Mouse (Mus musculus): ENCODE results near the gene Espl1. TPM values are rescaled to one million over a fixed set of nuclear protein-coding genes. Genes with fewer than 3 reads are reported as not detected.

Espl1 gene
- polyA plus RNA-seq (2015; fragmentation: Nextera tagmentation; extraction: Ambion mirVana) = 4.2 and 5.0 TPM in 2 replicates

DNA sequence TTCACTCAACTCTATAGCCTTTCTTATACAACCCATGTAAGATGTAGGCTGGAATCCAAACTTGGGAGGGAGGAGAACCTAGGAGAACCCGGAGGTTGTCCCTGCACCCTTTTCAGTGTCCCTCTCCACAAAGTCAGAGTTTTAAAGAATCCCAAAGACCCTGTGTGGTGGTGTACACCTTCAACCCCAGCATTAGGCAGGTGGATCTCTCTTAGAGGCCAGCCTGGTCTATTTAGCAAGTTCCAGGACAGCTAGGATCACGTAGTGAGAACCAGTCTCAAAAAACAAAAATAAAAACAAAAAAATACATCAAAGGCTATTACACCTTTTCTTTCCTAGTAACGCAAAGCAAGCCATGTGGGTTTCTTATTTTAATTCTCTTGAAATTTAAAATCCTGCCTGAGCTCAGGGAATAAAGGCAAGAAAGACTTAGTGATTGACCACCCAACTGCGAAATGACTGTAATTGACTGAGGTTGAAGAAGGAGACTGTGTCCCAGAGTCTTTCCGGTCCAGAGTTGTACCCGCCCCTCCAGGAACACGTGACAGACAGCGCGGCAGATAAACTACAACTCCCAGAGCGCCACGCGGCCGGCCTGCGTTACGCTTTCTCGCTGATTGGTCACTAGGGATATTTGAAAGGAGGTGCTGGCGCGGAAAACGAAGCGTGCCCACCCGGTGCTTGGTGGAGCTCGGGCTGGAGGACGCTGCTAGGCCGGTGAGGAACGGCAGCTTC is at the start of gene Espl1:
TSS of gene Espl1 (plus strand) at position 634 of the 735 bp plus-strand sequence.

GRCm38 (mm10) chr15:102257202-102258075 is 38.6 kb upstream of the Espl1 start, which contains the start of gene Rarg:
Rarg (minus strand) TSS chr15:102257517.

DNA sequence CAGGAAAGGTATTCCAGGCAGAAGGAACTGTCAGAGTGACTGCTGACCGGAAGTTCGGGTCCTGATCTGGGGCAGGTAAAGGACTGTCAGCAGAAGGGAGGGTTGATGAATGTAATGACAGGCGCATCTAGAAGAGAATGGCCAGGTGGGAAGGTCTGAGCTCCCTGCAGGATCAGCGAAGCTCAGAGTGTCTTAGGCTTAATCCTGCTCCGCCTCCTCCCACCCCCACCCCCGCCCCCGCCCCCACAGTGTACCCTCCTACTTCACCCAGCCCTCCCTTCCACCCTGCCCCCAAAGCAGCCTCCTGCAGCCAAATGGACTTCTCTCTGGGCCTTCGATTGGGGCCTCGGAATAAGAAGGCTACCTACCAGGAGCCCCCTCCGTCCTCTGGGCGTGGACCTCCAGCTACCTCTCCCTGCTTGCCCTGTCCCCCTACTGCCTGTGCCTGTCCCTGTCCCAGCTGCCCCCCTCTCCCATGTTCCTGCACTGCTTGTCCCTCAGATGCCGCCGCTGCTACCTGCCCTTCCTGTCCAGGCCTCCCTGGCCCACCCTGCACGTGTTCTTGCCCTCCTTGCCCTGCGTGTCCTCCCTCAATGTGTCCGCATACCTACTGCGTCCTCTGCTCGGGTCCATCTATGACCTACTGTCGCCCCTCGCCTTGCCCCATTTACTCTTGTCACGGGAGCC is 25.6 kb upstream of the Espl1 start, which contains the start of gene Gm9918:
TSS of gene Gm9918 (plus strand) at position 290 of the 687 bp plus-strand sequence.

GRCm38 (mm10) chr15:102279092-102279782 is 16.8 kb upstream of the Espl1 start, which contains the start of gene Mfsd5:
Mfsd5 (plus strand) TSS chr15:102279454.

DNA sequence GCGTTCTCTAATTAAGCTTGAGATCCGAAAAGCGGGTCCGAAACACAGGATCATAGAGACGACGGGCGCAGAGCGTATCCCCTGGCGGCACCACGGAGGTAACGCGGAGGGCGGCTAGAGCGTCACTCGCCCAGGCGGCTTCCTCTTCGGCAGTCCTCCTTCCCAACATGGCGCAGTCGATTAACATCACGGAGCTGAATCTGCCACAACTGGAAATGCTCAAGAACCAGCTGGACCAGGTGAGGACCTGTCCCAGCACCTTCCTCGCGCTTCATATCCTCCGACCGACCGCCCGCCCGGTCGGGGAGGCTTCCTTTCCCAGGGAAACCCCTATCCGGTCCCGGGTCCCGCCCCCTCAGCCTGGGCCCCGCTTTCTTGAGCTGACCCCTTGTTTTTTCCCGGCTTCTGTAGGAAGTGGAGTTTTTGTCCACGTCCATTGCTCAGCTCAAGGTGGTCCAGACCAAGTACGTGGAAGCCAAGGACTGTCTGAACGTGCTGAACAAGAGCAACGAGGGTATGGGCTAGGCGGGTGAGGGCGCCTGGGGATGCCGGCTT is 30.0 kb downstream of the Espl1 start, which contains the start of gene Pfdn5:
TSS of gene Pfdn5 (plus strand) at position 95 of the 555 bp plus-strand sequence.

DNA sequence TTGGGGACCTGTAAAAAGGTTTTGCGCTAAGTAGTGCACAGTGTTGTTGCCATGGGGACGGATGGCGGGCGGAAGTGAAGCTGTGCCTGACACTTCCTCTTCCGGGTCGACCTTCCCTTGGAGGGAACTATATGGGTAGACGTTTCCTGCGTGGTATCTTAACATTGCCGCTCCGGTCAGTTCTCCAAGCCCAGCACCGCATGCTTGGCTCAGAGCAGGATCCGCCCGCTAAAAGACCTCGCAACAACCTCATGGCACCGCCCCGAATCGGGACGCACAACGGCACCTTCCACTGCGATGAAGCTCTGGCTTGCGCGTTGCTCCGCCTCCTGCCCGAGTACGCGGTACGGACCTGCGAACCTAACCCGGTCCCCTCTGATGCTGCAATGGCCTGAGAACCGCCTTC is 35.5 kb downstream of the Espl1 start, which contains the start of gene Myg1:
TSS of gene Myg1 (plus strand) at position 100 of the 406 bp plus-strand sequence.

DNA sequence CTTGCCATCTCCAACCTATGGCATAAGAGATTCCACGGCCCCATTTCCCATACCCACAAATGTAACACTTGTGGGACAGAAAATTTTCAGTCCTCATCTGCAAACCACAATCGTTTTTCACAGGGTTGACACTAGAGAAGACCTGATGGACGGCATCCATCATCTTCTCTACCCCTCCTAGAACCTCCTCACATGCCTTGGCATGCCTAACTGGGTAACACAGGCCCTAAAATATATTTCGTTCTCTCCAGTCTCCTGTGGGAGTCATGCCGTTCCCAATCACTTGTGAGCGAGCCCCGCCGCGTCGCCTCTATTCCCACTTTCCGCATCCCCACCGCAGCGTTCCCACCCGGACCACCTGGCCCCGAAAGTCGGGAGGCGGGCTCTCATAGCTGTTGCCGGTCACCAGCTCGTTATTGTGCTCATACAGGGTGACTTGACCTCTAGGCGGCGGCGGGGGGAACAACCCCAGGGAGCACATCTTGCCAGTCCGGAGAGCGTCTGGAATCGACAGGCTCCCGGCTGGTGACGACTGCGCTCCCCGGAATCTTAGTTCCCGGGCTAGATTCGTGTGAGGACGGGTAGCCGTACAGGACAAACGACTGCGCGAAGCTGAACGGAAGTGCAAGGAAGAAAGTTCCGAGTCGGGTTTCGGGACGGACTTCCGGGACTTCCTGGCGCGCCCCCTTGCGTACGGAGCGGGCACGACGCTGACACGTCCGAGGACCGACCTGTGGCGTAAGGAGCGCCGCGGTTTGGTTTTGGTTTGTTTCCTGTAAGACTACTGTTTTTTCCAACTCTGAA is 54.3 kb downstream of the Espl1 start, which contains the start of gene Aaas:
TSS of gene Aaas (minus strand) at position 634 of the 804 bp plus-strand sequence.

DNA sequence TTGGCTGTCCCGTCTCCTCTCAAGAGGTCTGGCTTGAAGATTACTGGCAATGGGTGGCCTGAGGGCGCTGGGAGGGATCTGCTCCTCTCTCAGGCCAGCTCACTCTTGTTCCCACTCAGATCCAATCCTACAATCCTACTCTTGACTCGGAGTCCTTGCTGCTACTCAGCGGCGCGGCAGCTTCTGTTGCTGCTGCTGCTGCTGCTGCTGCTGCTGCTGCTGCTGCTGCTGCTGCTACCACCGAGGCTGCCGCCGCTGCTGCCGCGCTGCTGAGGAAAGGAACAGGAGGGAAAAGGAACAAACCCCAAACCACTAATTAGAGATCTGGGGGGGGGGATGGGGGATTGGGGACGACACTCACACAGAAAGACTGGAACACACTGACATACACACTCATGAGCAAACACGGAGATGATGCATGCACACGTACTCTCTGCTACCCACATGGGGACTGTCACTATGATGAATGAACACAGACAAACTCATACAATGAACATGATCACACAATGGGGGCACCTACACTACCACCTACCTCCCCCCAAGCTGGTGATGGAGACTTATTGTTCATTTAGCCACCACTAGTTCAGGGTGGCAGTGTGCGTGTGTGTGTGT is 70.8 kb downstream of the Espl1 start, which contains the start of gene Sp7:
TSS of gene Sp7 (minus strand) at position 450 of the 612 bp plus-strand sequence.

Other genes starting within 250 kb of the Espl1 start
- 68.1 and 68.6 TPM in 2 replicates for gene Eif4b, start 222.5 kb upstream of the Espl1 start, polyA plus RNA-seq (2015; fragmentation: Nextera tagmentation; extraction: Ambion mirVana)
- 18.6 and 24.0 TPM in 2 replicates for gene Tns2, start 195.9 kb upstream of the Espl1 start, polyA plus RNA-seq (2015; fragmentation: Nextera tagmentation; extraction: Ambion mirVana)
- gene Spryd3, start 160.0 kb upstream of the Espl1 start, polyA plus RNA-seq (2015; fragmentation: Nextera tagmentation; extraction: Ambion mirVana) = 26.5 and 29.8 TPM in 2 replicates
- gene Igfbp6, start 151.9 kb upstream of the Espl1 start, polyA plus RNA-seq (2015; fragmentation: Nextera tagmentation; extraction: Ambion mirVana) = 78.2 and 93.2 TPM in 2 replicates
- gene Soat2, start 145.7 kb upstream of the Espl1 start, polyA plus RNA-seq (2015; fragmentation: Nextera tagmentation; extraction: Ambion mirVana) = 0.16 and 0.88 TPM in 2 replicates
- gene Zfp740, start 93.0 kb upstream of the Espl1 start, polyA plus RNA-seq (2015; fragmentation: Nextera tagmentation; extraction: Ambion mirVana) = 21.3 and 21.8 TPM in 2 replicates
- 54.0 and 55.8 TPM in 2 replicates for gene Csad, start 91.5 kb upstream of the Espl1 start, polyA plus RNA-seq (2015; fragmentation: Nextera tagmentation; extraction: Ambion mirVana)
- 1.2 and 2.5 TPM in 2 replicates for gene Itgb7, start 64.3 kb upstream of the Espl1 start, polyA plus RNA-seq (2015; fragmentation: Nextera tagmentation; extraction: Ambion mirVana)
- gene Rarg, start 38.7 kb upstream of the Espl1 start, polyA plus RNA-seq (2015; fragmentation: Nextera tagmentation; extraction: Ambion mirVana) = 27.1 and 28.4 TPM in 2 replicates
- 0.07 TPM in 1 of 2 replicates, not detected in the other for gene Gm9918, start 25.7 kb upstream of the Espl1 start, polyA plus RNA-seq (2015; fragmentation: Nextera tagmentation; extraction: Ambion mirVana)
- gene Mfsd5, start 16.8 kb upstream of the Espl1 start, polyA plus RNA-seq (2015; fragmentation: Nextera tagmentation; extraction: Ambion mirVana) = 81.9 and 85.2 TPM in 2 replicates
- gene Pfdn5, start 29.9 kb downstream of the Espl1 start, polyA plus RNA-seq (2015; fragmentation: Nextera tagmentation; extraction: Ambion mirVana) = 296 and 317 TPM in 2 replicates
- 46.2 and 48.2 TPM in 2 replicates for gene Myg1, start 35.4 kb downstream of the Espl1 start, polyA plus RNA-seq (2015; fragmentation: Nextera tagmentation; extraction: Ambion mirVana)
- gene Aaas, start 54.5 kb downstream of the Espl1 start, polyA plus RNA-seq (2015; fragmentation: Nextera tagmentation; extraction: Ambion mirVana) = 28.3 and 30.9 TPM in 2 replicates
- gene Sp7, start 70.9 kb downstream of the Espl1 start, polyA plus RNA-seq (2015; fragmentation: Nextera tagmentation; extraction: Ambion mirVana) = 0.24 TPM in 2 replicates
- 4.4 and 4.8 TPM in 2 replicates for gene Sp1, start 109.9 kb downstream of the Espl1 start, polyA plus RNA-seq (2015; fragmentation: Nextera tagmentation; extraction: Ambion mirVana)
- gene Amhr2, start 149.1 kb downstream of the Espl1 start, polyA plus RNA-seq (2015; fragmentation: Nextera tagmentation; extraction: Ambion mirVana) = 0.27 and 0.63 TPM in 2 replicates
- gene Prr13, start 162.8 kb downstream of the Espl1 start, polyA plus RNA-seq (2015; fragmentation: Nextera tagmentation; extraction: Ambion mirVana) = 111 and 151 TPM in 2 replicates
- 88.8 and 93.4 TPM in 2 replicates for gene Pcbp2, start 174.3 kb downstream of the Espl1 start, polyA plus RNA-seq (2015; fragmentation: Nextera tagmentation; extraction: Ambion mirVana)
- gene Gm10337, start 207.5 kb downstream of the Espl1 start, polyA plus RNA-seq (2015; fragmentation: Nextera tagmentation; extraction: Ambion mirVana) = not detected in 2 replicates
- gene Map3k12, start 220.8 kb downstream of the Espl1 start, polyA plus RNA-seq (2015; fragmentation: Nextera tagmentation; extraction: Ambion mirVana) = 4.6 TPM in 2 replicates
- 39.6 and 40.1 TPM in 2 replicates for gene Tarbp2, start 221.9 kb downstream of the Espl1 start, polyA plus RNA-seq (2015; fragmentation: Nextera tagmentation; extraction: Ambion mirVana)
- gene Npff, start 228.7 kb downstream of the Espl1 start, polyA plus RNA-seq (2015; fragmentation: Nextera tagmentation; extraction: Ambion mirVana) = 1.4 and 1.7 TPM in 2 replicates

Measured in urinary bladder, postnatal 0 days (tissue).